Mouse (Mus musculus): ENCODE data around the gene Ptpn13.

The Ptpn13 gene

DNA sequence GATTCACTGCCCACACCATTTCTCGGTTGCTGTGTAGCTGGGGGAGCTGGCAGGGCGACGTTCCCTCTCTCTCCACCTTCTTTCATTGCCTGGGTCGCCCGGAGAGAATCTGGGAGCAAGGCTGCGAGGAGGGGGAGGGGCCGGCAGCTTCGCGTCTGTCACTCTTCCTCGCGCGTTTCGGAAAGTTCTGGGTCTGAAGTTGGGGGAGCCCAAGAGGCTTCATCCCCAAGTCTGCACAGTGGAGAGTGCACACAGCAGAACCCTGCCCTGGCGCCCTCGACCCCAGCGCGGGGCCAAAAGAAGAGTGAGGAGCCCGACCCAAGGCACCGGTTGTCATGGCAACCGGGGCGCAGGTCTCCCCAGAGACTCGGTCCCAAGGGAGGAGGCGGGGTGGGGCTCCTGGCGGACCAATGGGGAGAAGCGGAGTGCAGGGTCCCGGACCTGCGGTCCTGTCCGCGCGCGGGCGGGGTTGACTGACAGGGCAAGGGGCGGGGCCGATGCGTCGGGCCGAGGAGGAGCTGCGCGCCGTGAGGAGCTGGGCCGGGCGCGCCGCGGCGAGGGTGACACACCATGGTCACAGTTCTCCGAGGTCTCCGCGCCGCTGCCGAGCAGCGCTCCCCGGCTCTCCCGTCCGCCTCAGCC is at the start of gene Ptpn13:
Gene Ptpn13 (plus strand): TSS at position 515 of the 642 bp plus-strand sequence.
- peak; percentile 97 for DNase-seq (ENCODE audit: low spot score)

DNA sequence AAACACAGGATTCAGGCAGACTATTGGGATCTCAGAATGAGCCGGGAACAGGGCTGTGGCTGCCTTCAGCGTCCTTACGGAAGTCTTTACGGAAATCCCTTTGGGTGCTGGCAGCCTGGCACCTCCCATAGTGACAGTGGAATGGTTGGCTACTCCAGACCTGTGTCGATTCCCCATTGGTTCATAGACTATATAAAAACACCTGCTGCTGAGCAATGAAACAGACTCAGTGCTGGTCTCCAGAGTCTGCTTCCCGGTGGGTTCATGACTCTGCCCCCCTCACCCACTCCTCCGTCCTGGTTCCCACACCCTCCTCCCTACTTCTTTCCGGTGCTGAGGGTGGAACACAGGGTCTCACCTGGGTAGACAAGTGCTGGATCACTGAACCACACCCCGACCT is 49.8 kb upstream of the Ptpn13 start:
- DNase-seq (ENCODE audit: low spot score): no peak

DNA sequence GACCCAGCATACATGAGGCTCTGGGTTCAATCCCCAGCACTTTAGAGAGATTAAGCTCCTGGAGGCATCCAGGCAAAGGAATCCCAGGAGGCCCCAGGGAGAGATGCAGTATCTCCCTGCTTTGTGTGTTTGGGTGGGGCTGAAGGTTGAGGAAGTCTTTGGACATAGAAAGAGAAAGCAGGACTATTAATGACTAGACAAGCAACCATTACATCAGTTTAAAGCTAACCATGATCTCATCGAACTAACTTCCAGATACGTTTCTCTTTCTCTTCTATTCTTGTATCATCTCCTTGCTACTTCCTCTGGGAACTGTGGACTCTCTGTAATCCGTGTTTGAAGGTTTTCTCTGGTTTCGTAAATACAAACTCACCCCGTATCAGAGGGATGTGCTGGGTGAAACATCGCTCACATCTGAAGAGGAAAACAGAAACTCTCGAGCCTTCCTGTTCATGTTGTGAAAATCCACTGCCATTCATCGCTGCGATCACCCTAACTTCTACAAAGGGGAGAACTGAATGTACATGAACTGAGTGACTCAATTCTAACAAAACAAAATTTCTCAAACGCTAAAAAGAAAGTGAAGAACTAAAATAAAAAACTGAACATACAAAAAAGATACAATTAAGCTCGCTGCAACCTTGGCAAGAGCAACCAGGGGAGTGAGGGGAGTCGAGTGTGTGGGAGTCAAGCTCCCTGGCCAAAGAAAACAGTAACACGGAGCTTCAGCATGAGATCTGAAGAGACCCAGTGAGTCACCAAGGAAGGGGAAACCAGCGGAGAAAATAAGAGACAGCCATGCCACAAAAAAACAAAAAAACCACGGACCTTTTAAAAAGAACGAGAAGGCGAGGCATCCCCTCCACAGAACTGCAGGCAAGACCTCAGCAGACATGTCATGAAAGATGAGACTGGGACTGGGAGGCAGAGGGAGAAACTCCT is 48.4 kb upstream of the Ptpn13 start:
- DNase-seq (ENCODE audit: low spot score): no peak

DNA sequence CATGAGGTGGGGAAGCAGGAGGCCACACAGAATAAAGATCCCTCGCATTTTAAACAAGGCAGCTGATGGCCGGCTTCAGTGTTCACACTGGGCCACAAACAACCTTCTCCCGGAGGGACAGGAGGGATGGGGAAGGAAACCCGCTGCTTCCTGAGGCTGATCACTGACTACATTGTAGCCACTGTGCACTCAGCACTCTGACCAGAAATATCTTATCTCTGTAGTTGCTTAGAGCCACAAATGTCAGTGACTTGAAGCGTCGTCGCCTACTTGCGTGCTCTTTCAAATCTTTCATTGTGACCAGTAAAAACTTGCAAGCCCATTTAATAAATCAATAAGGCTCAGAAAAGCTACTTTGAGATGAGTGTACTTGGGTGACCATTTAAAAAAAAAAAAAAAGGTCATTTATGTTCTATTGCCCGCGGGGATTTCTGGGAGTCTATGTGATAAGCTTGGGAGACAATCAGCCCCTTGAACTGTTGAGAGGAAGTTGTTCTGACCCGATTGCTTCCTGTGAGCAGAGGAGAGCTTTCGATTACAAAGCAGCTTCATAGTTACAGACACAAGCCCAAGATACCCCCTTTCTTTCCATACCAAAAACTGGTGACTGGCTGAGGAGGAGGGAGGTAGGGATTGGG is 47.4 kb upstream of the Ptpn13 start:
- peak; percentile 33 for DNase-seq (ENCODE audit: low spot score)

DNA sequence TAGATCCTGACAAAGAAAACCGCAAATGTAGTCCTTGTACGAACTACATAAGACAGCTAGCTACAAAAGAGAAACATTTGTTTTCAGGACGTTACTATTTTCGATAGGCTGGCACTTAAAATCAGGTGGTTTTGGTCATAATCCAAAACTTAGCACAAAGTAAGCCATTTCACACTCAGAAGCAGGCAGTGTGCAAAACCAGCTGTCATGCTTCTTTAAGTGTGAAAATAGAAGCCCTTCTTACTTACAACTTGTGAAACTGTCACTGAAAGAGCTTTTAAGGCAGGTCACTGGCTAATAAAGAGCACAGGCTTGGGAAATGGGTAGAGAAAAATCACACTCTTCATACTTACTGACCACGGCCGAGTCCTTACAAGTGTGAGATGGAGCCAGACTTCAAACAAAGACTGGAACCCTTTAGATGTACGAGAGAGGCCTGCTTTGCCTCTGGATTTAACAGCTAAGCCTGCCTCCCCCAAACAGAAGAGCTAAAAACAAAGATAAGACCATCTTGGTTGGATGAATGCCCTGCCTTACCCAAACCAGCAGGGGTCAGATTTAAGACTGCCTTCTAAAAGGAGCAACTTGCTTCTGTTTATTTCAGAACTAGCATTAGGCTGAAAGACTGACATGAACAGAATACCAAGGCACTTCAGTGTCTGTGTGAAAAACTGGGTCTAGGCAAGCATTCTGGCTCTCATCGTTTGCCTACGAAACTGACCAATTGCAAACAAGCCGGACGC is 44.0 kb upstream of the Ptpn13 start:
- peak; percentile 38 for DNase-seq (ENCODE audit: low spot score)

DNA sequence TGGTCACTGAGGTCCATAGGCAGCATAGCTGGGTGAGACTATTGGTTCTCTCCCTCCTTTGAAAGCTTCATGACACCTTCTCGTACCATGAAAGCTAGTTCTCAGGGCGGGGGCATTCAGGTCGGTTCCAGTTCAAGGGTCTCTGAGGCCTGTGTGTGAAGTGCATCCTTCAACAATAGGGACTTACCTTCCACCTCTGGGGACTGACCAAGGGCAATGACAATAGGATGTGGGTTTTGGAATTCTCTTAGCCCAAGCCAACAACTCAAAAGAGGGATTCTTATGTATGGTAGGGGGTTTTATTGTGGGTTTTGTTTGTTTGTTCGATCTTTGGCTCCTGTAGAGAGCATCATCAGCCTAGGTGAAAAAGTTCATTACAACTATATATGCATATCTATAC is 42.0 kb upstream of the Ptpn13 start:
- DNase-seq (ENCODE audit: low spot score): no peak

DNA sequence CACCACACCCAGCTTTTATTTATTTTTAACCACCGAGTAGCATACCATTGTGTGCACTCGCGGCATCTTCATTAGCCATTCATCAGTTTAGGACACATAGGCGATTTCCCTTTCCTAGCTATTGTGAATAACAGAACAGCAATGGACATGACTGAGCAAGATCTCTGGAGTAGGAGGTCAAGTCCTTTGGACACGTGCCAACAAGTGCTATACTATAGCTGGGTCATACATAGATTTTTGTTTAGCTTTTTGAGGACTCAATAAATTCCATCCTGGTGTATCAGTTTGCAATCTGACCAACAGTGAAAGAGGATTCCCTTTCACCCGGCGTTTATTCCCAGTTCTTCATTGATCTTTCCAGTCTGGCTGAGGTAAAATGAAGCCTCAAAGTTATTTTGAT is 41.0 kb upstream of the Ptpn13 start:
- no peak for DNase-seq (ENCODE audit: low spot score)

DNA sequence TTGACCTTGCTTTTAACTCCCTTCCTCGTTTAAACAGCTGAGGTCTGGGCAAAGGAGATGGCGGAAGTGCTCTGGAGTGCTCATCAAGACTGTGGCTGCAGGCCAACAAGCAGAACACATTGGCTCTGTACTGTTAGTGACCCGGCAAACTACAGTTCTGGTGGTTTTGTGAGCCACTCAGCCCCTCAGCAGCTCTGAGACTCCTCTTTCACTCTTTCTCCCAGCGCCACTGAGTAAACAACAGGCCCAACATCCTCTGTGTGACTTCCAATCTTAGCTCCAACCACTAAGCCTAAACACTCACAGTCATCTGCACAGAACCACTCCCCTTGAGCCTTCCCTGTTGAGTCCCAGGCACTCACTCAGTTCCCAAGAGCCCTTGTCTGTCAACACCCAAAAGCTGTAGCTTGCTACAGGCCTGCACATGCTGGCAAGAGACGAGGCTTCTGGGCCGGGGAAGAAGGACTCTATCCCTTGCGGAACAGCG is 37.4 kb upstream of the Ptpn13 start:
- DNase-seq (ENCODE audit: low spot score): peak; percentile 19

DNA sequence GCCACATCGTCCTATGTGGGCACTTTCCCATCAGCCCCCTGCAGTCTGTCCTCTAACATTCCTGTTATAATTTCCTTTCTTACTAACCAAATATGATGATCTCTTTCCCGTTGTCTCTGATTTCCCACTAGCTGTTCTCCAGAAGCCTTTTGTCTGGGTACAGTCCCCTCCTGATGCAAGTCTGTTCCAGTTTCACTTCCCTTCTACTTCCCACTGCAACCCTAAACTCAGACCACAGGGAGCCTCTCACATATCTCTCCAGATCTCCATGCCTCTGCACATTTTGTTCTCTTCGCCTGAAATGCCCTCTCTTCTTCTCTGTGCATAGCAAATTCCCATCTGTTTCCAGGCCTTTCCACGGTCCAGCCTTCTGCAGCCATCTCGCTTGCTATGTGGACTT is 35.6 kb upstream of the Ptpn13 start:
- DNase-seq (ENCODE audit: low spot score): no peak

DNA sequence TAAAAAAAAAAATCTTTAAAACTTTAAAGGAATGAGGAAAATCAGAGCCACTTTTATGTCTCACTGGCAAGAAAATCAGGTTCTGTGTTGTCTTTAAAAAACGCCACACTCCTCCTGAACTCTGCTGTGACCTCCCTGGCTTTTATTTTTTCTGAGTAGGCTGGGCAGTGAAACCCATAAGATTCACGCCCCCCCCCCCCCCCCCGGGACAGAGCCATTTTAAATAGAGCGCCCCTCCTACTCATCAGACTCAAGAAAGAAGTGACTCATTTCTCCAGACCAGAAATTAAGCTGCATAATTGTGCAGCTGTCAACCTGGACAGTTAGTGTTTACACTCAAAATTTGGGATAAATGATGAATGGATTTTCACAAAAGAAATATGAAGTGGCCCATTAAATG is 31.8 kb upstream of the Ptpn13 start:
- DNase-seq (ENCODE audit: low spot score): peak; percentile 58

DNA sequence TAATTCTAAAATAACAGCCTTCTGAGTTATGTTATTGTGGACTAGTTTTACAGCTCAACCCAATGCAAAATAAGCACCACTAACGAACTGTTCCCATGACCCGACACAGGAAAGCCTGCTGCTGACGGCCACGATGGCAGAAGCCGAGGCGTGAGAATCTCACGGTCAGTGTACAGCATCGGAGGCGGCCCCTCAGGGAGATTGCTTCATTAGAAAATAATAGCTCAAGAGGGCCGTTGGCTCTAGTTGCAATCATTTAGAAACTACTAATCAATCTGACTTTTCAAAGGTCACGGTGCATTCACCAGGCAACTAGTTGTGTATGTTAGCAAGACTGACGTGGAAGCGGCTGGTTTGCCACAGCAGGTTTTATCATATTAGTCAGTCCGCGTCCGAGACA is 31.2 kb upstream of the Ptpn13 start:
- peak; percentile 36 for DNase-seq (ENCODE audit: low spot score)

DNA sequence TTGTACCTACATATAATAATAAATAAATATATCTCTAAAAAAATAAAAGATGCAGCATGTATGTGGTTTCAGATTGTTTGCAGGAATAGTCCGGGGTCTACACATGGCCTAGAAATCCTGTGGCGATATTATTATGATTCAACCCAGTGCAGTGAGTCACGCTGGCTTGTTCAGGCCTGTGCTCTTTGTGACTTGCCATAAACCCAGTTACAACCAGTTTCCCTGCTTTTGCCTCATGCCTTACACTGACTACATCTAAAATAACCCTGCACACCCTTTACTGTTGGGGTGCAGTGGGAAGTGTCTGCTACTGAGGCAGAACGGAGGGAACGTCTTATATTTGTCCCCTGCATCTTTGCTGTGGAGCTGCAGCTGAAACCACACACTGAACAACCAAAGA is 29.3 kb upstream of the Ptpn13 start:
- DNase-seq (ENCODE audit: low spot score): no peak

DNA sequence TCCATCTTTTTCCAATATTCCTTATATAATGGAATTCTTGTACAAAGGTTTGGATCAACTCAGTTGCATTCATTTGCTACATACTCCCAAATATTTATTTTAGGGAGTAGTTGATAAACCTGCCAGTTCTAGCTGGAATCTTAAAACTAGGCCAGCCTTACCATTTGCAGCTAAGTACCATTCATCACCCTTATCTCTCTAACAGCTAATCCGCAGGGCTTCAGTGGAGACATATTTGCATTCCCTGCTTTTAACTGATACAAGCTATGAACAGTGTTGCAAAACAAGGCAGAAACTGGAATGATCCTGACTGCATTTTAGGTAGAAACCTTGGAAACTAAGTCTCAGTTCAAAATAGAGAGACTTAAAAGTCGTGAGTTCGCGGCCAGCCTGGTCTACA is 27.6 kb upstream of the Ptpn13 start:
- DNase-seq (ENCODE audit: low spot score): no peak

DNA sequence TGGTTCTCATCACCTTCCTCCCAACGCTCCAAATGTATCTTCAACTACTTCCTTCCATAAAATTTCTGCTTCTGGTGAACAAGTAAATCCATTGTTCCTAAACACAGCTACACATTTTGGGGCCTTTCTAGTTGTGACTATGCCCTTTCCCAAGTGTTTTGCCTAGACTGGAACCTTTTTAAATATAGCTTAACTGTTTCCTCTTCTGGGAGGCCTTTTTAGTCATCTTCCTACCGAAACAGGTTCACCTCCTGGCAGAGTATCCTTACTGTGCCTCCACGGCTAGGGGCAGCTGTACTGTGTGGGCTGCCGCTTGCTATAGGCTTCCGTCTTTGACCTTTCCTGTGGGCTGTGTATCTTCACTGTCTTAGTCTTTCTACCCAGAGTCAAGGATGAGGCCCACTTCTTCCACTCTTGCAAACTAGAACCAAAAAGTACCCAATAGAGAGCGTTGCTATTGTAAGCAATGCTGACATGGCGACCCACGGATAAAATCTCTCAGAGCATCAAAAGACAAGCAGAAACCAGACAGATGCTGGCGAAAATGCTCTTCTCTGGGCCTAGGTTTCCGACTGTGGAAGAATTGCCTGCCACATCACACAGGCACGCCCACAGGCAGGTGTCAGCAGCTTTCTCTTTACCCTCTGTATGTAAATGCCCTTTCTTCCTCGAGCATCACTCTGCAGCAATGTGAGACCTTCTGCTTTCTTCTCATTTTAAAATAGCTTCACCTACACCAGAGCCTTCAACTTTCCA is 20.6 kb upstream of the Ptpn13 start:
- no peak for DNase-seq (ENCODE audit: low spot score)

DNA sequence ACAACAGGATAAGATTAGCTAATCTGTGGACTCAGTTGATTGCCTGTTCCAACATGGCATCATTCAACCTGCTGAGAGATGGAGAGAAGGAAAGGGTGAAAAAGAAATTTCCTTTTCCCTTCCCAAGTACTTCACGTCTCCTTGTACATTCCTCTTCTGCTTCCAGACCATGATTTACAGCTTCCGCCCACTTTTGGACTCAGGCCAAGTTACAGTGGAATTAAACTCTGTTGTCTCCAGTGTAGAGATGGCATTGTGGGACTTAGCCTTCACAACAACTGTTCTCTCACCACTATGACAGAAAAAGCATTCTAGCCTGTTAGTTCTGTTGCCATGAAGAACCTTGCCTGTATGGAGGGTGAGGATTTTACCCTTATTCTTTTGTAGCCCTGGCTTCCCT is 19.1 kb upstream of the Ptpn13 start:
- no peak for DNase-seq (ENCODE audit: low spot score)

DNA sequence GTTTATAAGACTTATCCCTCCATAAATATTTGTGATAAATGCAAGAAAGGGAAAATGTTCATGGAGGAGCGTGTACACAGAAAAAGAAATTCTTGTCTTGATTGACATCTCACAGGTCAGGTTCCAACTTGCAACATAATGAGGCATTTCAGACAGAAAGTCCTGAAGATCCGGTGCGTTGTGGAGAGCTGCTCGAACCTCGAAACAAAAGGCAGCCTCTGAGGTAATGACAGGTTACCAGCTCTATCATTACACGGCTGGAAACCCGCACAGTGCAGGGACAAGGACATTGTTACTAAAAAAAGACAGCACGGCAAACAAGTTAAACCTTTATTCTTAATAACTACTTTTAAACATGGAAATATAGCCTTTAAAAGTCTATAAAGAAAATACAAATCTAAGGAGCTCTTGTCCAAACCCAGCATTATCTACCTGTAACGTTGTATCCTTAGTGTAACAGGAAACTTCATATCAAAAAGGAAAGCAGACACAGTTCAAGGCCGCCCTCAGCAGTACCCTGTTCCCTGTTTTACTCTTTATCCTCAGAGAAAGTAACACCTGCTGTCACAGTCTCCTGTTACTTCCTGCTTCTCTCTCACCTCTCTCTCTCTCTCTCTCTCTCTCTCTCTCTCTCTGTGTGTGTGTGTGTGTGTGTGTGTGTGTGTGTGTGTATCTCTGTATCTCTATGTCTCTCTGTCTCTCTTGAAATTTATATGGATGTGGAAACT is 12.8 kb upstream of the Ptpn13 start:
- no peak for DNase-seq (ENCODE audit: low spot score)

DNA sequence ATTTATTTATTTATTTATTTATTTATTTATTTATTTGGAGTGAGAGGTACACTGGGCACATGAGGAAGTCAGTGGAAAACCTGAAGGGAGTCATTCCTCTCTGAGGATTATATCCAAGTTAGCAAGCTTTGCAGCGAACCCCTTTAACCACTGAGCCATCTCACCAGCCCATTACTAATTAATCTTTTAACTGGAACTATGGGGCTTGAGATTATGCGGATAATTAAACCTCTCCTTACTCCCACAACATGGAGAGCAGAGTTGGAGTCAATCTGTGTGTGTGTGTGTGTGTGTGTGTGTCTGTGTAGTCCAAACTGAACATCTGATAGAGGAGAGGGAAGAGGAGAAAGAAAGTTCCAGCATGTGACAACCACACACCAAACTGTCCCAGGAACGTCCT is 10.4 kb upstream of the Ptpn13 start:
- no peak for DNase-seq (ENCODE audit: low spot score)

DNA sequence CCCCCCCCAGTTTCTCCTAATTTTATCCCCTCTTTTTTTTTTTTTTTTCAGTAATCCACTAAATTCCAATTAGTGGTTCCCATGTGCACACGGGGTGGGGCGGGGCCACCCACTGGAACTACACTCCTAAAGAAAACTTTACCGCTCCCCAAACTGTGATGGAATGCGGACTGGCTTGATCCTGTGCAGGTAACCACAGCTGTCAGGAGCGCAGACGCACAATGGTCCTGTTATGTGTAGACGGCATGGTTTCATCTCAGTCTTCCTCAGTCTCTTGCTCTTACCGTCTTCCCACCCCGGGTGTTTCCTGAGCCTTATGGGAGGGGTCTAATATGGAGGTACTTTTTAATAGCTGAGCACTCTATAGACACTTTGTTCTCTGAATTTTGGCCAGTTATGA is 7.0 kb upstream of the Ptpn13 start:
- DNase-seq (ENCODE audit: low spot score): no peak

DNA sequence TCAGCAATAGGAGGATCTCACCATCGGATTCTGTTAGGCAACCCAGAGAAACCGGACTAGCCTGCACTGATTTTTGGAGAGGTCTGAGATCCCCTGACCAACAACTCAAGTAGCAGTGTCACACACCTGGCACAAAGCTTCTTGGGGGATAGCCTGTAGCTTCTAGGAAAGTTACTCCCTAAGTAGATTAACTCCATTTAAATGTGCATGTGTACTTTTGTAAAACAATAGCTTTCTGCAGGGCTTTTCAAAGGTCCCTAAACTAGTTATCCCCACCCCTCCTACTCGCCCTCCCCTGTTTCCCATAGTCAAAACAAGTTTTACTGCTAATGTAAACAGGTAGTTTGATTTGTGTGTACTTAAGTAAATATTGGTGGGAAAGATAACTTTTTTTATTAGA is 6.1 kb upstream of the Ptpn13 start:
- DNase-seq (ENCODE audit: low spot score): no peak

DNA sequence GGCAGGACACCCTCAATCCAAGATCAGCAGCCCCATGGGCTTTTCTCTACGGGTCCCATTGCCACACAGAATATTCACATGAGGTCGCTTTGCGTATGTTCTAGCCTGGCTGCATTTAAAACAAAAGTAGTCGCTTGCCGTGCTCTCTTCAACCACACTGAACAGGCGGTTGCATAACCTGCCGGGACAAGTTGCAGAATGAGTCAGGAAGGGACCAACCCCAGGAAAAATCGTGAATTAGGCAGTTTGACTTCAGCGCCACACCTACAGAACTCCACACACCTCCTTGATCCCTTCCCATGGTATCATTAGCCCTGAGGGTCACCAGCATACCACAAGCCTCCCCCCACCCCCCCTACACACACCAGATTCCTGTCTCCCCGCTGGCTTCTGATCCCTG is 4.4 kb upstream of the Ptpn13 start:
- peak; percentile 17 for DNase-seq (ENCODE audit: low spot score)

DNA sequence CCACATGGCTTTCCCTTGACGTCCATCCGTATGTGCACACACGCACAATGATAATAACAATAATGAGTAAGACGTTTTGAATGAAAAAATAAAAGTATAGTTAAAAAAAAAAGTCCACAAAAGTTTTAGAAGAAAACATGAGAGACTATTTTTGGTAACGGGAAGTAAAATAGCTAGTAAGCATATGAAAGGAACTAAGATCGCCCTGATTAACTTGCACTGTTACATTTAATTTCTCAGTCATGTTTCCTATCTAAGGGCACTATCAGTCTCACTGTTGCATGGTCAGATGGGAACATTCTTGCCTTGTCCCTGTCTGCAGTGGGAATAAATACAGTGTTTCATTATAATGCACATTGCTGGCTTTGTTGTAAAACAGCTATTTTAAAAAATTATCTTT is 2.4 kb upstream of the Ptpn13 start:
- no peak for DNase-seq (ENCODE audit: low spot score)

Data from embryo, embryonic 10.5 days (tissue).